Mouse (Mus musculus) C2C12 (cell line): ENCODE measurements around the gene Keg1.

ENCODE experiments used
- CEBPB ChIP-seq: IDR thresholded peaks from one replicate; pipeline ENCODE4 v1.6.1; 2011; ENCODE audit warnings: low read depth, mild to moderate bottlenecking, control low read depth, moderate library complexity
- CTCF ChIP-seq: IDR thresholded peaks from one replicate; pipeline ENCODE4 v1.5.1; 2011; ENCODE audit not compliant: control insufficient read depth, insufficient read depth, insufficient read length
- USF1 ChIP-seq: IDR thresholded peaks from one replicate; pipeline ENCODE4 v1.6.1; 2011; ENCODE audit warnings: low read depth, mild to moderate bottlenecking, control low read depth, moderate library complexity

GRCm38 (mm10) chr19:12731036-12731435, 35.5 kb downstream of the Keg1 start:
- TF ChIP-seq CEBPB (no peak), CTCF (no peak), USF1 (no peak)
